ENCODE assay signal across 17 mouse cellular contexts in genomic region chr9:122143219-122143618, GRCm38 (mm10). TPM values are rescaled to one million over a fixed set of nuclear protein-coding genes. Genes with fewer than 3 reads are reported as not detected.
DNase-seq lines count a peak whose midpoint lies in the region; ATAC-seq and TF ChIP-seq lines count a peak whose summit lies in the region.
"Had no signal": no experiment of that assay in that cellular context is flagged by ENCODE, and none has a peak within 500 bp of the region (broad histone marks: within the 10 kb centered on the region; RNA-seq: fewer than 3 reads in every experiment).

No protein-coding gene starts in this region.

- TF ChIP-seq EP300 in heart, postnatal 0 days (IDR thresholded peaks at IDR 0.05; ENCODE audit: low read depth): no peak

- no peak for DNase-seq in lung, postnatal 14 days
- DNase-seq in heart, postnatal 0 days (ENCODE audit: low spot score): no peak
- DNase-seq in skeletal muscle tissue, adult 2 months (ENCODE audit: low read depth, low spot score): peak; percentile 62
- no peak for DNase-seq in right cerebral cortex, adult 18-20 months
- DNase-seq: adrenal gland, adult 8-10 months; cerebellum, adult 11-12 months; embryo, embryonic 11 days; right cerebral cortex, postnatal 25 days; thymus, postnatal 4 days had no signal

- peaks cover 37% of the 10 kb centered on the region for H3K4me1 ChIP-seq in heart, embryonic 15.5 days (replicated peaks)
- peaks cover 9% of the 10 kb centered on the region; the same call in 1 of the 2 replicates for H3K4me1 ChIP-seq in heart, embryonic 11.5 days (ENCODE audit: control insufficient read depth, insufficient read depth, low read length)
- peaks cover 15% of the 10 kb centered on the region; the same call in 1 of the 2 replicates for H3K4me1 ChIP-seq in lung, embryonic 15.5 days
- peaks cover 24% of the 10 kb centered on the region for H3K4me1 ChIP-seq in heart, postnatal 0 days (ENCODE audit: control insufficient read depth, insufficient read depth)

- H3K9me3 ChIP-seq in heart, embryonic 15.5 days (replicated peaks): no peaks in the 10 kb centered on the region
- H3K9me3 ChIP-seq in heart, embryonic 11.5 days (replicated peaks; ENCODE audit: control insufficient read depth, low read length): no peaks in the 10 kb centered on the region
- no peaks in the 10 kb centered on the region; the same call in 1 of the 2 replicates for H3K9me3 ChIP-seq in lung, embryonic 15.5 days
- no peaks in the 10 kb centered on the region for H3K9me3 ChIP-seq in heart, postnatal 0 days (replicated peaks; ENCODE audit: control insufficient read depth, low read length)
- H3K9me3 ChIP-seq: stomach, embryonic 15.5 days had no signal

- H3K27me3 ChIP-seq in heart, embryonic 15.5 days: no peaks in the 10 kb centered on the region
- H3K27me3 ChIP-seq in heart, embryonic 11.5 days (ENCODE audit: control insufficient read depth, insufficient read depth, low read length): no peaks in the 10 kb centered on the region
- no peaks in the 10 kb centered on the region for H3K27me3 ChIP-seq in lung, embryonic 15.5 days
- no peaks in the 10 kb centered on the region for H3K27me3 ChIP-seq in heart, postnatal 0 days (ENCODE audit: control insufficient read depth, insufficient read depth, low read length)
- H3K27me3 ChIP-seq: CH12.LX; Patski; stomach, embryonic 15.5 days had no signal

- peaks cover 23% of the 10 kb centered on the region for H3K36me3 ChIP-seq in heart, embryonic 15.5 days
- H3K36me3 ChIP-seq in heart, embryonic 11.5 days (ENCODE audit: control insufficient read depth, insufficient read depth, low read length): peaks cover 6% of the 10 kb centered on the region; the same call in 1 of the 2 replicates
- peaks cover 18% of the 10 kb centered on the region for H3K36me3 ChIP-seq in lung, embryonic 15.5 days
- peaks cover 36% of the 10 kb centered on the region for H3K36me3 ChIP-seq in heart, postnatal 0 days (replicated peaks; ENCODE audit: control insufficient read depth, insufficient read depth, low read length)

- peak overlapping the region; percentile 7; the same call in 1 of the 2 replicates for H3K27ac ChIP-seq in heart, embryonic 15.5 days
- no peak overlapping the region for H3K27ac ChIP-seq in heart, embryonic 11.5 days (ENCODE audit: low read depth, low read length)
- 0 out of 2 replicates have a peak overlapping the region, but pooled peaks have one; percentile 3 for H3K27ac ChIP-seq in lung, embryonic 15.5 days
- peak overlapping the region; percentile 35; the same call in 1 of the 2 replicates for H3K27ac ChIP-seq in heart, postnatal 0 days (ENCODE audit: low read depth)
- H3K27ac ChIP-seq: liver, embryonic 14.5 days; stomach, embryonic 15.5 days had no signal

- no peak for ATAC-seq in heart, embryonic 15.5 days (replicated peaks; ENCODE audit: insufficient number of reproducible peaks, insufficient read depth, low FRiP score, low read depth)
- ATAC-seq in heart, embryonic 11.5 days (replicated peaks; ENCODE audit: insufficient number of reproducible peaks, low FRiP score, low TSS enrichment): no peak
- ATAC-seq in lung, embryonic 15.5 days (ENCODE audit: borderline replicate concordance, extremely low read depth, low FRiP score, low TSS enrichment): no peak
- no peak for ATAC-seq in heart, postnatal 0 days (ENCODE audit: insufficient read depth, low read depth)
- ATAC-seq: Patski had no signal

- TF ChIP-seq CTCF in heart, postnatal 0 days (IDR thresholded peaks at IDR 0.05; ENCODE audit: low read depth): no peak

- no peak overlapping the region for H3K4me2 ChIP-seq in heart, embryonic 15.5 days
- H3K4me2 ChIP-seq in heart, embryonic 11.5 days: no peak overlapping the region
- no peak overlapping the region for H3K4me2 ChIP-seq in lung, embryonic 15.5 days
- H3K4me2 ChIP-seq in heart, postnatal 0 days (ENCODE audit: low read depth, low read length): no peak overlapping the region
- H3K4me2 ChIP-seq: hindbrain, embryonic 14.5 days; stomach, embryonic 15.5 days had no signal

- no peak overlapping the region for H3K9ac ChIP-seq in heart, embryonic 15.5 days
- no peak overlapping the region for H3K9ac ChIP-seq in heart, embryonic 11.5 days (ENCODE audit: low read depth, low read length)
- no peak overlapping the region for H3K9ac ChIP-seq in lung, embryonic 15.5 days
- H3K9ac ChIP-seq in heart, postnatal 0 days (replicated peaks; ENCODE audit: low read depth, low read length): no peak overlapping the region
- H3K9ac ChIP-seq: hindbrain, embryonic 14.5 days; liver, embryonic 14.5 days; stomach, embryonic 15.5 days had no signal

- H3K4me3 ChIP-seq in heart, embryonic 15.5 days: no peak overlapping the region
- H3K4me3 ChIP-seq in heart, embryonic 11.5 days (ENCODE audit: low read depth, low read length): no peak overlapping the region
- H3K4me3 ChIP-seq in lung, embryonic 15.5 days: no peak overlapping the region
- H3K4me3 ChIP-seq in heart, postnatal 0 days (ENCODE audit: low read depth, low read length): no peak overlapping the region
- H3K4me3 ChIP-seq: stomach, embryonic 15.5 days had no signal

- WGBS in heart, embryonic 15.5 days: 81% methylated on average over 1 of the region's 1 CpGs
- 74% methylated on average over 1 of the region's 1 CpGs for WGBS in heart, embryonic 11.5 days (ENCODE audit: insufficient replicate concordance)
- WGBS in lung, embryonic 15.5 days: 68% methylated on average over 1 of the region's 1 CpGs
- 66% methylated on average over 1 of the region's 1 CpGs for whole genome bisulfite sequencing in heart, postnatal 0 days

RNA-seq across cellular contexts. Expression of gene Snrk, which starts 26.2 kb away (rescaled TPM):
- 47.3 and 49.9 TPM in 2 replicates for polyA plus RNA-seq in heart, embryonic 15.5 days (2015; fragmentation: Nextera tagmentation; extraction: Ambion mirVana)
- polyA plus RNA-seq in heart, embryonic 11.5 days (2014; fragmentation: Nextera tagmentation; extraction: Ambion mirVana): 30.6 and 32.9 TPM in 2 replicates
- 81.2 and 83.3 TPM in 2 replicates for polyA plus RNA-seq in lung, embryonic 15.5 days (2015; fragmentation: Nextera tagmentation; extraction: Ambion mirVana)
- total RNA-seq in heart, postnatal 0 days (2014; rRNA removed; ENCODE audit: low replicate concordance): 60.4 and 61.7 TPM in 2 replicates
- polyA plus RNA-seq in heart, postnatal 0 days (2015; fragmentation: Nextera tagmentation; extraction: Ambion mirVana): 39.5 and 40.3 TPM in 2 replicates
